Mouse (Mus musculus): ENCODE data around the gene Ano10. TPM values are rescaled to one million over a fixed set of nuclear protein-coding genes. Genes with fewer than 3 reads are reported as not detected.

Ano10 gene
- polyA plus RNA-seq, 1 experiment, result 62.4 TPM

DNA sequence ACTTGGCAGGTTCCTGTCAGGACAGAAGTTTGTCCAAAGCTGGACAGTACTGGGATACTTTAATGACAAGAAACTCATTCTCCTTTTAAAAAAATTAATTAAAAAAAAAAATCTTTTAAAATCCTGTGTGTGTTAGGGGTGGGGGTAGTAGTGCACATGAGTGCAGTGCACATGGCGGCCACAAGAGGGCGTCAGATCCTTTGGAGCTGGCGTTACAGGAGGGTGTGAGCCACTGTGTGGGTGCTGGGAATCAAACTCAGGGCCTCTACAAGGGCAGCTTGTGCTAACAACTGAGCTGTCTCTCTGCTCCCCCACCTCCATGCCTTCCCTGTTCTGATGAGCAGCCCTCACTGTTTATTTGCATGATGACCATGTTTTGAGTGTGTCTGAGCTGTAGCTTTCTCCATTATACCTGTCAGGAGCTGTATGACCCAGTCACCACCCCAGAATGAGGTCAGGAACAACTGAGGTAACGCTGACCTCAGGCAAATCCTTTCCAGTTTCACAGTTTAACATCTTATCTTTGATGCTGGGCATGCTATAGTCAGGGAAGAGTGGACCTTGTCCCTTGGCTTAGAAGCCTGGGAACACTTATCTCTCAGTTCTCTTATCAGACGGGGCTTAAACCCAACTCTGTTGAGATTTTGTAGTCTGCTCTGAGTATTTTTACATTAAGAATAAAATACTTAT is 137.7 kb downstream of the Ano10 start:
- Histone ChIP-seq H3K4me3 (replicated peaks; ENCODE audit: control insufficient read depth, low read depth, low read length) (no peak overlapping the region), H3K4me1 (ENCODE audit: control insufficient read depth, insufficient read depth, low read length) (no peaks in the 10 kb centered on the region; the same call in 1 of the 2 replicates), H3K27ac (ENCODE audit: control insufficient read depth, insufficient read depth, low read depth, low read length, poor library complexity) (no peak overlapping the region)
- TF ChIP-seq CTCF (IDR thresholded peaks at IDR 0.05; ENCODE audit: control insufficient read depth, insufficient read depth, low read length) (peak; percentile 46; the same call in 1 of the 2 replicates), POLR2A (IDR thresholded peaks at IDR 0.05; ENCODE audit: borderline replicate concordance, control insufficient read depth, low read depth, low read length) (no peak)
- WGBS, result 81% methylated on average over 5 of the region's 5 CpGs

DNA sequence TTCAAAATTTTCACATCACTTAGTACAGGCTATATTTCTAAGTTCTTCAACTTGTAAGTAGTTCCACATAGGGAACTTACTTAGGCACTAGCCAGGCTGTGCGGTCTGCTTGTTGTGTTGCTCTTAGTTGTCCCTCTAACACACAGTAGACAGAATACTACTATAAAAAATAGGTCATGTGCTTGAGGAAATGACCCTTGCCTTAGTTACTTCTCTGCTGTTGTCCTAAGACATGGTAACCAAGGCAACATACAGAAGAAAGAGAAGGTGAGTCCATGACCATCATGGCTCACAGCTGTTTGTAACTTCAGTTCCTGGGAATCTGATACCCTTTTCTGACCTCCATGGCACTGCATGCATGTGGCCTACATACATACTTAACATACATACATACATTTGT is 139.0 kb downstream of the Ano10 start:
- Histone ChIP-seq H3K27ac (ENCODE audit: control insufficient read depth, insufficient read depth, low read depth, low read length, poor library complexity) (no peak overlapping the region), H3K4me3 (replicated peaks; ENCODE audit: control insufficient read depth, low read depth, low read length) (no peak overlapping the region), H3K4me1 (ENCODE audit: control insufficient read depth, insufficient read depth, low read length) (no peaks in the 10 kb centered on the region; the same call in 1 of the 2 replicates)
- no peak for TF ChIP-seq POLR2A (IDR thresholded peaks at IDR 0.05; ENCODE audit: borderline replicate concordance, control insufficient read depth, low read depth, low read length)
- TF ChIP-seq CTCF (IDR thresholded peaks at IDR 0.05; ENCODE audit: control insufficient read depth, insufficient read depth, low read length), result no peak
- 86% methylated on average over 1 of the region's 1 CpGs for WGBS

GRCm38 (mm10) chr9:122153436-122153835 is 140.8 kb downstream of the Ano10 start:
- Histone ChIP-seq H3K4me1 (ENCODE audit: control insufficient read depth, insufficient read depth, low read length) (peaks cover 2% of the 10 kb centered on the region; the same call in 1 of the 2 replicates), H3K4me3 (replicated peaks; ENCODE audit: control insufficient read depth, low read depth, low read length) (no peak overlapping the region), H3K27ac (ENCODE audit: control insufficient read depth, insufficient read depth, low read depth, low read length, poor library complexity) (no peak overlapping the region)
- 82% methylated on average over 3 of the region's 3 CpGs for WGBS
- TF ChIP-seq POLR2A (IDR thresholded peaks at IDR 0.05; ENCODE audit: borderline replicate concordance, control insufficient read depth, low read depth, low read length), result no peak
- no peak for TF ChIP-seq CTCF (IDR thresholded peaks at IDR 0.05; ENCODE audit: control insufficient read depth, insufficient read depth, low read length)

DNA sequence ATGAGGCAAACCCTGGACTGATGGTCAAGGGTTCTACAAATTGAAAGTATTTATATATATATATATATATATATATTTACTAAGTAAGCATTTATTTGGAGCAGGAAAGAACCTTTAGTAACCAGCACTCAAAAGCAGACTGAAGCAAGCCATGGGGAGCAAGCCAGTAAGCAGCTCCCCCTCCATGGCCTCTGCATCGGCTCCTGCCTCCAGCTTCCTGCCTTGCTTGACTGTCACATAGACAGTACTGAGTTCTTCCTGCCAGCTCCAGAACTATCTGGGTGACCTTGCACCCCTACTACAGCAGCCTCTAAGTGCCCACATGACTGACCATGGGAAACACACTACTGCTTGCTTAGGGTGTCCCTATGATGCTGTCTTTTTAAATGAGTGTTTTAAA is 141.7 kb downstream of the Ano10 start:
- no peak overlapping the region for H3K4me3 ChIP-seq (replicated peaks; ENCODE audit: control insufficient read depth, low read depth, low read length)
- WGBS, result 73% methylated on average over 1 of the region's 1 CpGs
- TF ChIP-seq CTCF (IDR thresholded peaks at IDR 0.05; ENCODE audit: control insufficient read depth, insufficient read depth, low read length), result no peak
- TF ChIP-seq POLR2A (IDR thresholded peaks at IDR 0.05; ENCODE audit: borderline replicate concordance, control insufficient read depth, low read depth, low read length), result no peak
- H3K4me1 ChIP-seq (ENCODE audit: control insufficient read depth, insufficient read depth, low read length), result peaks cover 2% of the 10 kb centered on the region; the same call in 1 of the 2 replicates
- no peak overlapping the region for H3K27ac ChIP-seq (ENCODE audit: control insufficient read depth, insufficient read depth, low read depth, low read length, poor library complexity)

GRCm38 (mm10) chr9:122152063-122152462 is 142.2 kb downstream of the Ano10 start:
- Histone ChIP-seq H3K27ac (ENCODE audit: control insufficient read depth, insufficient read depth, low read depth, low read length, poor library complexity) (no peak overlapping the region), H3K4me3 (replicated peaks; ENCODE audit: control insufficient read depth, low read depth, low read length) (no peak overlapping the region), H3K4me1 (ENCODE audit: control insufficient read depth, insufficient read depth, low read length) (peaks cover 2% of the 10 kb centered on the region; the same call in 1 of the 2 replicates)
- no peak for TF ChIP-seq CTCF (IDR thresholded peaks at IDR 0.05; ENCODE audit: control insufficient read depth, insufficient read depth, low read length)
- no peak for TF ChIP-seq POLR2A (IDR thresholded peaks at IDR 0.05; ENCODE audit: borderline replicate concordance, control insufficient read depth, low read depth, low read length)
- 67% methylated on average over 4 of the region's 4 CpGs for WGBS

- WGBS, result 29% methylated on average over 9 of the region's 9 CpGs
- H3K4me1 ChIP-seq (ENCODE audit: control insufficient read depth, insufficient read depth, low read length), result peaks cover 2% of the 10 kb centered on the region; the same call in 1 of the 2 replicates
- TF ChIP-seq POLR2A (IDR thresholded peaks at IDR 0.05; ENCODE audit: borderline replicate concordance, control insufficient read depth, low read depth, low read length), result no peak
- TF ChIP-seq CTCF (IDR thresholded peaks at IDR 0.05; ENCODE audit: control insufficient read depth, insufficient read depth, low read length), result no peak
- no peak overlapping the region for H3K4me3 ChIP-seq (replicated peaks; ENCODE audit: control insufficient read depth, low read depth, low read length)
- no peak overlapping the region for H3K27ac ChIP-seq (ENCODE audit: control insufficient read depth, insufficient read depth, low read depth, low read length, poor library complexity)
Measured at GRCm38 (mm10) chr9:122149997-122150826, 144.0 kb downstream of the Ano10 start.

GRCm38 (mm10) chr9:122148356-122148755 is 145.9 kb downstream of the Ano10 start:
- no peak overlapping the region for H3K4me3 ChIP-seq (replicated peaks; ENCODE audit: control insufficient read depth, low read depth, low read length)
- H3K4me1 ChIP-seq (ENCODE audit: control insufficient read depth, insufficient read depth, low read length), result peaks cover 2% of the 10 kb centered on the region; the same call in 1 of the 2 replicates
- TF ChIP-seq CTCF (IDR thresholded peaks at IDR 0.05; ENCODE audit: control insufficient read depth, insufficient read depth, low read length) (no peak), POLR2A (IDR thresholded peaks at IDR 0.05; ENCODE audit: borderline replicate concordance, control insufficient read depth, low read depth, low read length) (no peak)

More at GRCm38 (mm10) chr9:122148356-122148755, 145.9 kb downstream of the Ano10 start:
- WGBS, result 86% methylated on average over 3 of the region's 3 CpGs
- no peak overlapping the region for H3K27ac ChIP-seq (ENCODE audit: control insufficient read depth, insufficient read depth, low read depth, low read length, poor library complexity)

Data from bone marrow, adult 2 months (tissue).